In the genomic region with DNA sequence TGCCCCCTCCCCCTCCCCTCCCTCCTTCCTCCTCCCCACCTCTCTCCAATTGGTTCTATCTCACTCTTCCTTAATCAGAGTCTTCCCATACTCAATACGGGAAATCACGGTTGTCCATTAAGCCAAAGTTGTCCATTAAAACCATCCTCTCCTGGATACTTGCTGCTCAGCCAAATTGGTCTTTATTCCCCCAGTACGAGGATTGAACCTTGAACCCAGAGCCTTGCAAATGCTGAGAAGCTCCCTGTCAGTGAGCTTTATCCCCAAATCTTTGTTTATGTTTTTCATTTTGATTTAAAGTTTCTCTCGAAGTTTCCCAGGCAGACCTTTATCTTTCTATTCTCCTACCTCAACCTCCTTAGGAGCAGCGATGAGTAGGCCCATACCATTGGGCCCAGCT, we compare ENCODE assay signal across 22 mouse cellular contexts.
DNase-seq lines count a peak whose midpoint lies in the region; ATAC-seq and TF ChIP-seq lines count a peak whose summit lies in the region.
"Had no signal": no experiment of that assay in that cellular context is flagged by ENCODE, and none has a peak within 500 bp of the region (broad histone marks: within the 10 kb centered on the region; RNA-seq: fewer than 3 reads in every experiment).

No protein-coding gene starts in this region.

- H3K9me3 ChIP-seq in kidney, embryonic 16.5 days (ENCODE audit: low read length), result no peaks in the 10 kb centered on the region
- 0 out of 2 replicates have a peak, but pooled peaks cover 4% of the 10 kb centered on the region for H3K9me3 ChIP-seq in limb, embryonic 12.5 days
- no peaks in the 10 kb centered on the region for H3K9me3 ChIP-seq in liver, embryonic 12.5 days (replicated peaks)
- H3K9me3 ChIP-seq: embryonic facial prominence, embryonic 13.5 days; forebrain, embryonic 15.5 days; heart, embryonic 13.5 days; lung, embryonic 15.5 days; midbrain, embryonic 13.5 days had no signal

- no peak overlapping the region for H3K4me2 ChIP-seq in kidney, embryonic 16.5 days (replicated peaks; ENCODE audit: low read depth, low read length)
- H3K4me2 ChIP-seq in limb, embryonic 12.5 days, result no peak overlapping the region
- H3K4me2 ChIP-seq in liver, embryonic 12.5 days, result no peak overlapping the region
- H3K4me2 ChIP-seq: embryonic facial prominence, embryonic 13.5 days; forebrain, embryonic 15.5 days; heart, embryonic 13.5 days; lung, embryonic 15.5 days; midbrain, embryonic 13.5 days had no signal

- 72% methylated on average over 5 of the region's 5 CpGs for WGBS in kidney, adult 2 months
- 85% methylated on average over 5 of the region's 5 CpGs for WGBS in kidney, embryonic 16.5 days
- 88% methylated on average over 5 of the region's 5 CpGs for WGBS in limb, embryonic 12.5 days
- 71% methylated on average over 5 of the region's 5 CpGs for WGBS in liver, embryonic 12.5 days (ENCODE audit: insufficient replicate concordance)

- TF ChIP-seq CTCF in kidney, adult 2 months (conservative IDR thresholded peaks at IDR 0.05; ENCODE audit: insufficient read depth, insufficient read length, low read depth, low read length), result no peak
- no peak for TF ChIP-seq CTCF in left cerebral cortex, adult 2 months (IDR thresholded peaks at IDR 0.05)

- intact Hi-C loops in left cerebral cortex, adult 2 months (cut with DNase I), result no loop called here
- intact Hi-C loops in left cerebral cortex, postnatal 14 days (cut with DNase I), result no loop called here

- no peak for TF ChIP-seq POLR2A in kidney, adult 2 months (IDR thresholded peaks at IDR 0.05; ENCODE audit: low read depth, low read length)

- H3K4me1 ChIP-seq in kidney, adult 2 months (ENCODE audit: control insufficient read depth, insufficient read depth, low read length), result peaks cover 8% of the 10 kb centered on the region
- peaks cover 11% of the 10 kb centered on the region; the same call in 1 of the 2 replicates for H3K4me1 ChIP-seq in kidney, embryonic 16.5 days (ENCODE audit: insufficient read depth, low read length)
- H3K4me1 ChIP-seq in limb, embryonic 12.5 days (replicated peaks), result peaks cover 13% of the 10 kb centered on the region; the same call in 1 of the 2 replicates
- H3K4me1 ChIP-seq in liver, embryonic 12.5 days, result peaks cover 13% of the 10 kb centered on the region
- H3K4me1 ChIP-seq: forebrain, embryonic 15.5 days; lung, embryonic 15.5 days; midbrain, embryonic 13.5 days had no signal

- peak; percentile 80 for DNase-seq in kidney, adult 2 months
- DNase-seq in left cerebral cortex, adult 2 months (ENCODE audit: extremely low spot score in 1 of 2, low spot score in 2 of 2), result no peak
- DNase-seq in left cerebral cortex, postnatal 14 days (ENCODE audit: low spot score in 2 of 2), result no peak
- no peak for DNase-seq in urinary bladder, postnatal 14 days (ENCODE audit: low spot score)
- DNase-seq: cerebellum, postnatal 10 days; gastrocnemius, postnatal 36 days; heart, adult 18-20 months; heart, postnatal 10 days; lung, postnatal 4 days; thymus, adult 2 months; thymus, postnatal 36 days had no signal

- no peak; the same call in 1 of the 2 replicates for ATAC-seq in kidney, embryonic 16.5 days (ENCODE audit: low FRiP score, low TSS enrichment)
- no peak for ATAC-seq in limb, embryonic 12.5 days (ENCODE audit: insufficient number of reproducible peaks, insufficient read depth, low FRiP score, low TSS enrichment, low read depth)
- ATAC-seq in liver, embryonic 12.5 days, result no peak
- ATAC-seq: CD4-positive, CD25-positive, alpha-beta regulatory T cell, adult 4 months; forebrain, embryonic 15.5 days; midbrain, embryonic 13.5 days had no signal

- H3K27ac ChIP-seq in kidney, adult 2 months (ENCODE audit: insufficient read depth, low read depth, low read length), result no peak overlapping the region
- no peak overlapping the region for H3K27ac ChIP-seq in kidney, embryonic 16.5 days (ENCODE audit: low read length)
- peak overlapping the region; percentile 38; the same call in 1 of the 2 replicates for H3K27ac ChIP-seq in left cerebral cortex, adult 2 months
- H3K27ac ChIP-seq in limb, embryonic 12.5 days, result peak overlapping the region; percentile 41; the same call in 1 of the 2 replicates
- no peak overlapping the region for H3K27ac ChIP-seq in liver, embryonic 12.5 days
- H3K27ac ChIP-seq: embryonic facial prominence, embryonic 13.5 days; forebrain, embryonic 10.5 days; forebrain, embryonic 15.5 days; lung, embryonic 15.5 days; midbrain, embryonic 13.5 days had no signal

- H3K36me3 ChIP-seq in kidney, adult 2 months (ENCODE audit: control insufficient read depth, insufficient read depth, low read length), result no peaks in the 10 kb centered on the region
- no peaks in the 10 kb centered on the region for H3K36me3 ChIP-seq in kidney, embryonic 16.5 days (ENCODE audit: insufficient read depth, low read length)
- no peaks in the 10 kb centered on the region for H3K36me3 ChIP-seq in limb, embryonic 12.5 days
- no peaks in the 10 kb centered on the region for H3K36me3 ChIP-seq in liver, embryonic 12.5 days
- H3K36me3 ChIP-seq: embryonic facial prominence, embryonic 13.5 days; forebrain, embryonic 10.5 days; forebrain, embryonic 15.5 days; heart, embryonic 13.5 days; lung, embryonic 15.5 days; midbrain, embryonic 13.5 days had no signal

- no peak overlapping the region for H3K4me3 ChIP-seq in kidney, adult 2 months (ENCODE audit: insufficient read depth, low read depth, low read length)
- H3K4me3 ChIP-seq in kidney, embryonic 16.5 days (ENCODE audit: low read length), result no peak overlapping the region
- H3K4me3 ChIP-seq in left cerebral cortex, adult 2 months, result no peak overlapping the region
- H3K4me3 ChIP-seq in limb, embryonic 12.5 days (replicated peaks), result no peak overlapping the region
- H3K4me3 ChIP-seq in liver, embryonic 12.5 days, result no peak overlapping the region
- H3K4me3 ChIP-seq: embryonic facial prominence, embryonic 13.5 days; forebrain, embryonic 10.5 days; forebrain, embryonic 15.5 days; heart, embryonic 13.5 days; lung, embryonic 15.5 days; megakaryocyte, embryonic 14.5 days; midbrain, embryonic 13.5 days had no signal

- no peak overlapping the region for H3K9ac ChIP-seq in kidney, embryonic 16.5 days (replicated peaks; ENCODE audit: low read length)
- no peak overlapping the region for H3K9ac ChIP-seq in limb, embryonic 12.5 days (replicated peaks)
- H3K9ac ChIP-seq in liver, embryonic 12.5 days, result no peak overlapping the region
- H3K9ac ChIP-seq: embryonic facial prominence, embryonic 13.5 days; forebrain, embryonic 15.5 days; heart, embryonic 13.5 days; lung, embryonic 15.5 days; midbrain, embryonic 13.5 days had no signal

- no peaks in the 10 kb centered on the region for H3K27me3 ChIP-seq in kidney, adult 2 months (replicated peaks; ENCODE audit: control insufficient read depth, insufficient read depth, low read length)
- H3K27me3 ChIP-seq in kidney, embryonic 16.5 days (ENCODE audit: insufficient read depth, low read length), result no peaks in the 10 kb centered on the region
- no peaks in the 10 kb centered on the region for H3K27me3 ChIP-seq in limb, embryonic 12.5 days
- H3K27me3 ChIP-seq in liver, embryonic 12.5 days (replicated peaks), result no peaks in the 10 kb centered on the region; the same call in 1 of the 2 replicates
- H3K27me3 ChIP-seq: embryonic facial prominence, embryonic 13.5 days; forebrain, embryonic 15.5 days; heart, embryonic 13.5 days; lung, embryonic 15.5 days; midbrain, embryonic 13.5 days had no signal

Comparison
In these comparisons a context has a peak if more than half of its experiments do, and no peak if none do; other contexts are left out.
1. H3K27ac ChIP-seq: peak in left cerebral cortex, adult 2 months (single experiment) and limb, embryonic 12.5 days (single experiment); none in kidney, adult 2 months (single experiment), kidney, embryonic 16.5 days (single experiment) and liver, embryonic 12.5 days (single experiment).